Mouse (Mus musculus) forebrain, embryonic 13.5 days (tissue): ENCODE results near the gene Irf2bp1. TPM values are rescaled to one million over a fixed set of nuclear protein-coding genes. Genes with fewer than 3 reads are reported as not detected.

Experiments used
- ATAC-seq: fragments of 200-750 bp; cut with Nextera tagmentation; 2 replicates; pipeline ENCODE4 v1.8.0; 2017
- H3K27ac ChIP-seq: fragments of 300-500 bp; sonication (generic); 2 replicates; pipeline ENCODE4 v1.5.1; 2015; ENCODE audit warnings: inconsistent platforms, mild to moderate bottlenecking, moderate library complexity
- H3K27me3 ChIP-seq: fragments of 300-500 bp; sonication (generic); 2 replicates; pipeline ENCODE4 v1.6.1; 2015; ENCODE audit warnings: mild to moderate bottlenecking, inconsistent platforms
- H3K36me3 ChIP-seq: fragments of 300-500 bp; sonication (generic); 2 replicates; pipeline ENCODE4 v1.6.1; 2015; ENCODE audit warnings: mild to moderate bottlenecking, inconsistent platforms; ENCODE audit not compliant: poor library complexity, severe bottlenecking
- H3K4me1 ChIP-seq: fragments of 300-500 bp; sonication (generic); 2 replicates; pipeline ENCODE4 v1.6.1; 2015; ENCODE audit warnings: inconsistent platforms
- H3K4me2 ChIP-seq: fragments of 300-500 bp; sonication (generic); 2 replicates; pipeline ENCODE4 v1.6.1; 2015; ENCODE audit warnings: inconsistent platforms, mild to moderate bottlenecking, moderate library complexity
- H3K4me3 ChIP-seq: fragments of 300-500 bp; sonication (generic); 2 replicates; pipeline ENCODE4 v1.5.1; 2015; ENCODE audit warnings: mild to moderate bottlenecking, inconsistent platforms
- H3K9ac ChIP-seq: fragments of 300-500 bp; sonication (generic); 2 replicates; pipeline ENCODE4 v1.6.1; 2015; ENCODE audit warnings: mild to moderate bottlenecking, inconsistent platforms
- H3K9me3 ChIP-seq: fragments of 300-500 bp; sonication (generic); replicated peaks from 2 replicates; pipeline ENCODE4 v1.6.1; 2016; ENCODE audit warnings: inconsistent platforms
- WGBS: fragments of 180-500 bp; shearing (Covaris S2); methylation state at CpG from one replicate; pipeline ENCODE4 v1.1.7; 2015; 5-methylcytosine and 5-hydroxymethylcytosine counted together
- polyA plus RNA-seq: library from polyadenylated mRNA; unstranded; fragments of >200 nt; fragmentation: Nextera tagmentation; extraction: Ambion mirVana; gene quantifications from 2 replicates; pipeline ENCODE4 v1.2.1, GENCODE M21; 2015

Irf2bp1 gene
- polyA plus RNA-seq, 1 experiment from 2014 or later = 22.1 TPM

DNA sequence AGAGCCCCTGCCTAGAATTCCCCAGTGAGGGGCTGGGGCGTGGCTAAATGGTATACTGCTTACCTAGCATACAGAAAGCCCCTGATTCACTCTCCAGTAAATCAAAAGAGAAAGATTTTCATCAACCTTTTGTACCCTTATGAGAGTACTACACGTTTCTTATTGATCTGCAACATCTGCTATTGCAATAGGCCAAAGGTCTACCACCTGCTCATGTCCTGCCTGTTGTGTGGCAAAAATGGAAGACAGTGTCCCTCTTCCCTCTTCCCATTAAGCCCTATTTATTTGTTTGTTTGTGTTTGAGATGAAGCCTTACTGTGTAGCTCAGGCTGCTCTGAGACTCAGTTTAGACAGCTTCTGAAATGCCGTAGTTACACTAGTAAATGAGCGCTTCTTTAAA lies 12.2 kb downstream of the Irf2bp1 start:
- no peaks in the 10 kb centered on the region for H3K36me3 ChIP-seq
- 90% methylated on average over 4 of the region's 4 CpGs for WGBS
- H3K27me3 ChIP-seq = peaks cover 15% of the 10 kb centered on the region
- H3K9ac ChIP-seq = no peak overlapping the region
- no peak overlapping the region for H3K4me3 ChIP-seq
- peaks cover 10% of the 10 kb centered on the region for H3K4me1 ChIP-seq
- no peak overlapping the region for H3K4me2 ChIP-seq
- no peak overlapping the region for H3K27ac ChIP-seq
- H3K9me3 ChIP-seq = no peaks in the 10 kb centered on the region
- no peak for ATAC-seq

DNA sequence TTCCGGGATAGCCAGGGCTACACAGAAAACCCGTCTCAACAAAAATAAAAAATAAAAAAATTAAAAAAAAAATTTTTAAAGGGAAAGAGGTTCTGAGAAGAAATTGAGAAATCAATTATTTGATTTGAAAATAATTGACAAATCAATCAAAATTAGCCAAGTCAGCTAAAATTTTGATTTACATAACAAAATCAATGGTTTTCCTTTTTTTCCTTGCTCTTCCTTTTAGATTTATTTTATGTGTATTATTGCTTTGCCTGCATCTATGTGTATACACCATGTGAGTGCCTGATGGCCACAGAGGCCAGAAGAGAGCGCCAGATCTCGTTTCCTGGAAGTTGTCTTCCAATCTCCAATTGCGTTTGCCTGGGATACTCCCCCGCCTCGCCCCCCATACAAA lies 14.1 kb downstream of the Irf2bp1 start:
- no peak overlapping the region for H3K27ac ChIP-seq
- no peak overlapping the region for H3K4me3 ChIP-seq
- no peak overlapping the region for H3K9ac ChIP-seq
- WGBS = 92% methylated on average over 7 of the region's 7 CpGs
- H3K4me1 ChIP-seq = no peaks in the 10 kb centered on the region
- H3K9me3 ChIP-seq = no peaks in the 10 kb centered on the region
- H3K36me3 ChIP-seq = no peaks in the 10 kb centered on the region
- peaks cover 33% of the 10 kb centered on the region for H3K27me3 ChIP-seq
- no peak overlapping the region for H3K4me2 ChIP-seq
- ATAC-seq = no peak

DNA sequence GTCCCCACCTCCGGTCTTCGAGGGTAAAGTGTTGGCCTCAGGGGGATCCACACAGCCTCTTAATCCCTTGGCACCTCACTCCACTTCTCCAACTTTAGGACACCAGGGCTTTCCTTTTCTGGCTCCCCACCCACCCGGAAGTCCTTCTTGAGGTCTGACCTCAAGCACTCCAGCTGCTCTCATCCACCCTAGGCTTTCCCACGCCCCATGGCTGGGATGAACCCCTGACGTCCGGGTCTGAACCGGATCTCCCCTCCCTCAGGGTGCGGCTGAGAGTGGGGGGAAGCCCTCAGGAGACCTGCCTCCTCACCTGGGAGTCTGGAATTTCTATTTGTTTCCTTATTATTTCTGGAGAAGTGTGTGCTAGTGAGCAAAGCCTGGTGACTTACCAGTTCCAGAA lies 17.2 kb downstream of the Irf2bp1 start:
- ATAC-seq = no peak
- no peak overlapping the region for H3K4me3 ChIP-seq
- no peaks in the 10 kb centered on the region for H3K36me3 ChIP-seq
- H3K27me3 ChIP-seq = peaks cover 43% of the 10 kb centered on the region
- H3K4me1 ChIP-seq = peaks cover 13% of the 10 kb centered on the region
- no peak overlapping the region for H3K9ac ChIP-seq
- 25% methylated on average over 8 of the region's 8 CpGs for WGBS
- H3K27ac ChIP-seq = no peak overlapping the region
- H3K4me2 ChIP-seq = no peak overlapping the region
- H3K9me3 ChIP-seq = no peaks in the 10 kb centered on the region

DNA sequence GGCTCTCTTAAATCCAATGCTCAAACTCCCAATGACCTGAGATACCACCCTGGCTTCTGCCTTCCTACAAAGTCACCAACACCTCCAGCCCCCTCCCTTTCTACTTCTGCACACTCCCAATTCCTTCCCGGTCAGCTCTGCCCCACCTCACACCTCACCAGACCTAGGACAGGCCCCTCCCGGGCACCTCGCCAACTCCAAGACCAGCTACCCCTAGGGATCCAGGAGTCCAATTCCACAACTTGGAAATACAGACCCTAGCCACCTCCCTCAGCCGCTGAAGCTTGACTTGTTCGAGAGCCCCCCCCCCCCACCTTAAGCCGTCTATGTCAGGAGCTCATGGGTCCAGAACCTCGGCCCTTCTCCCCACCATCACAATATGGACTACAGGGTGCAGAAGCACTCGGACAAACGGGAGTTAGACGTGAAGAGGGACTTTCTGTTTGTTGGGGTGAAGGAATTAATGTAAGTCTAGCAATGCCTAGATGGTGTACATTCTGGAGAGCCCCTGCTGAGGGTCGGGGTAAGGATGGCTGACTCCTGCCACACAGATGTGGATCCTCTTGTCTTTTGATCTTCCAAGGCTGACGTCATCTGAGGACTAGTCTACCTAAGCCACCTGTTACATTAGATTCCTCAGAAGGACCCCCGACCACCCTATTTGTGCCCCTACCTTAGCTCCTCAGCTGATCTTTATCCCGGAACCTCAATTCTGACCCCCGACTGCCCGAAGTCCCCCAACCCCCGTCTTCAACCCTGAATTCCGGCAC lies 18.5 kb downstream of the Irf2bp1 start:
- Histone ChIP-seq H3K9me3 (no peaks in the 10 kb centered on the region), H3K4me2 (no peak overlapping the region), H3K27ac (no peak overlapping the region), H3K4me3 (no peak overlapping the region; the same call in 1 of the 2 replicates), H3K36me3 (no peaks in the 10 kb centered on the region), H3K27me3 (peaks cover 43% of the 10 kb centered on the region), H3K4me1 (peaks cover 18% of the 10 kb centered on the region), H3K9ac (no peak overlapping the region)
- no peak for ATAC-seq
- 70% methylated on average over 18 of the region's 18 CpGs for WGBS

- Histone ChIP-seq H3K4me2 (peak within 1 kb of the TSS; percentile 92), H3K36me3 (peaks cover under 1% of the 10 kb centered on the region; the same call in 1 of the 2 replicates), H3K9me3 (no peaks in the 10 kb centered on the region), H3K27me3 (peaks cover 43% of the 10 kb centered on the region), H3K9ac (peak within 1 kb of the TSS; percentile 92), H3K4me3 (peak within 1 kb of the TSS; percentile 95), H3K27ac (0 out of 2 replicates have a peak within 1 kb of the TSS, but pooled peaks have one; percentile 48), H3K4me1 (peaks cover 18% of the 10 kb centered on the region)
- peak; percentile 7; the same call in 1 of the 2 replicates for ATAC-seq
- 6% methylated on average over 30 of the region's 30 CpGs for WGBS
These were observed 19.5 kb downstream of the Irf2bp1 start, which contains the start of gene Foxa3 for GRCm38 (mm10) chr7:19023357-19023814. Gene Foxa3 (minus strand): TSS chr7:19023538.

DNA sequence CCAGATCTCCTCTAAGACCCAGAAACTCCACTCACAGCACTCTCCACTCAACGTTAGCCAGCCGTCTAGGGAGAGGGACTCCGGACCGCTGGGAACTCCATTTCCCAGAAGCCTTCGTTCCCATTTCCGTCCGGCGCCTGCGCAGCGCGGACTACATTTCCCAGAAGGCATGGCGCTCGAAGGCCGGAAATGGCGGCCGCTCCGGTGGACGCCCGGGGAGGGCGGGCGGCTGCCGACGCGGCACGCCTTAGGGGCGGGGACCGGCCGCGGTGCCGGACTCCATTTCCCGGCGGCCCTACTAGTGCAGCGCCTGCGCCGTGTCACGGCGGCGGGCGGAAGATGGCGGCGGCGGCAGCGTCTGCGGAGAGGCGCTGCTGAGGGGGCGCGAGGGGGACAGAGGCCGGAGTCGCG lies 20.3 kb downstream of the Irf2bp1 start, which contains the start of gene Sympk:
Gene Sympk (plus strand): TSS at position 282 of the 411 bp plus-strand sequence.
- H3K4me1 ChIP-seq = peaks cover 18% of the 10 kb centered on the region
- ATAC-seq = peak; percentile 98
- H3K9ac ChIP-seq = peak within 1 kb of the TSS; percentile 92
- no peaks in the 10 kb centered on the region for H3K9me3 ChIP-seq
- H3K36me3 ChIP-seq = peaks cover 7% of the 10 kb centered on the region
- peak within 1 kb of the TSS; percentile 48; the same call in 1 of the 2 replicates for H3K27ac ChIP-seq
- peaks cover 43% of the 10 kb centered on the region for H3K27me3 ChIP-seq
- WGBS = under 1% methylated on average over 50 of the region's 50 CpGs
- peak within 1 kb of the TSS; percentile 92 for H3K4me2 ChIP-seq
- H3K4me3 ChIP-seq = peak within 1 kb of the TSS; percentile 95

DNA sequence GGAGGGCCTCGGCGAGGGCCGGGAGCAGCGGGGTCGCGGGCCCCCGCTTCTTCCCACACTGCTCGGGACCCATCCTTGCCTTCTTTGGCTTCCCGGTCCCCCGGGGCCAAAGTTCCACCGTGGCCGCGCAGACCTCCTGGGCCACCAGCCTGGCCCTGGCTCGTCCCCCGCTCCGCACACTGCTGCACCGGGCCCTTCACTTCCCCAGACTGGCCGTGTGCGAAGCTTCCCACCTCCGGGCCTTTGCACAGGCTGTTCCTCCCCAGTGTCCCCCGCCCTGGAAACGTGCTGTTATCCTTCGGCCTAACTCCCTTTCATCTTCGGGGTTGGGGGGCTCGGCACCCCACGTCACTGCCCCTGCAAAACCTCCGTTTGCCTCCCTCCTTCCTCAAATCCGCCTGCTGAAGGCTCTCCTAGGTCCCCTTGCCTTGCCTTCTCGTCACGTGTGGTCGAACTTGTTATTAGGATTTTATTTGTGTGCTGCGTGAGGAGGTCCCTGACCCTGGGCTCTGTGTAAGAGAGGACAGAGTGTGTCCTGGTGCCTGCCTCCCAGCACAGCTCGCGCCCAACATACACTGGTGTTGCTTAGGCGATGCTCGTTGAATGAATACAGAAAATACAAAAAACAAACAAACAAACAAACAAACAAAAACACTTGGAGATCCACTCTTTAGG lies 20.9 kb downstream of the Irf2bp1 start:
- H3K9ac ChIP-seq = peak overlapping the region; percentile 92
- peak overlapping the region; percentile 48; the same call in 1 of the 2 replicates for H3K27ac ChIP-seq
- peaks cover 18% of the 10 kb centered on the region for H3K4me1 ChIP-seq
- peak overlapping the region; percentile 95 for H3K4me3 ChIP-seq
- WGBS = 2% methylated on average over 32 of the region's 36 CpGs
- peak overlapping the region; percentile 92 for H3K4me2 ChIP-seq
- H3K27me3 ChIP-seq = peaks cover 40% of the 10 kb centered on the region
- H3K9me3 ChIP-seq = no peaks in the 10 kb centered on the region
- peak; percentile 64 for ATAC-seq
- H3K36me3 ChIP-seq = peaks cover 14% of the 10 kb centered on the region

DNA sequence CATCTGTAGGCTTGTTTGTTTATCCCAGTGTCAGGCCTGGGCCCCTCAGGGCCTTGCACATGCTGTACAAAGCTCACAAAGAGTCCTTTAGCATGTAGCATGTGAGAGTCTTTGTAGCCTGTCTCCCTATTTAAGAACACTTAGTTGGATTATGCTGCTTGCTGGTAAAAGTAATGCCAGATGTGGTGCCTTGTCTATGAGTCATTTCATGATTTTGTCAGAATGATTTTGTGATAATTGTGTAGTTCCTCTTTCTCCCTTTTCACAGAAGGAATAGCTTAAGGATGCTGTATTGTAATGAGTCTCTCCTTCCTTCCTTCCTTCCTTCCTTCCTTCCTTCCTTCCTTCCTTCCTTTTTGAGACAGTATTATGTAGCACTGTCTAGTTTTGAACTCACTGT lies 24.2 kb downstream of the Irf2bp1 start:
- Histone ChIP-seq H3K9ac (no peak overlapping the region), H3K36me3 (peaks cover 46% of the 10 kb centered on the region), H3K27me3 (peaks cover 8% of the 10 kb centered on the region), H3K4me3 (no peak overlapping the region), H3K27ac (no peak overlapping the region), H3K4me1 (peaks cover 18% of the 10 kb centered on the region), H3K4me2 (no peak overlapping the region), H3K9me3 (no peaks in the 10 kb centered on the region)
- no peak for ATAC-seq

DNA sequence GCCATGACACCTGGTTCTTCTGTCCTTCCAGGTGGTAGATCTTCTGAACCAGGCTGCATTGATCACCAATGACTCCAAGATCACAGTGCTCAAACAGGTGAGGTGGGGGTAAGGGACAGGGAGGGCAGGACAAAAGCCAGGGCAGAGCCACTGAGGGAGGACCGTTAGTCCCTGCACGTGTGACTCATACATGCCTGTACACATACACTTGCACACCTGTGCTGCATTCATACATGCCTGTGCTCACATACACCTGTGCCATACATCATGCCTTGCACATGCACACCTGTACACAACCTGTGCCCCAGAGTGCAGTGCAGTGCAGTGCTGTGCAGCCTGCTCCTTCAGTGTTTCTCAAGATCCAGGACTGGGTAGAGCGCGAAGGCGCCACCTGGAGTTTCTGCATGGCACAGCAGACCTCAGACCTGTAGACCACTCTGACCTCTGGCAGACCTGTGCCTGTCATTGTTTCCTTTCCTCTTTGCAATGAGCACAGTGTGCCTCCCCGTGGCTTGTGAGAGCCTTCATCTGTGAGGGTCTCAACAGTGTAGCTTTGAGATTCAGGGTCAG lies 25.3 kb downstream of the Irf2bp1 start:
- peaks cover 56% of the 10 kb centered on the region for H3K36me3 ChIP-seq
- H3K9ac ChIP-seq = no peak overlapping the region
- 64% methylated on average over 6 of the region's 6 CpGs for WGBS
- H3K27me3 ChIP-seq = no peaks in the 10 kb centered on the region
- no peak for ATAC-seq
- H3K27ac ChIP-seq = no peak overlapping the region
- H3K4me2 ChIP-seq = no peak overlapping the region
- H3K4me1 ChIP-seq = peaks cover 18% of the 10 kb centered on the region
- H3K9me3 ChIP-seq = no peaks in the 10 kb centered on the region
- no peak overlapping the region for H3K4me3 ChIP-seq

- H3K27ac ChIP-seq = no peak overlapping the region
- ATAC-seq = no peak
- no peak overlapping the region for H3K9ac ChIP-seq
- no peak overlapping the region for H3K4me2 ChIP-seq
- no peak overlapping the region for H3K4me3 ChIP-seq
- peaks cover 80% of the 10 kb centered on the region for H3K36me3 ChIP-seq
- no peaks in the 10 kb centered on the region for H3K27me3 ChIP-seq
- 67% methylated on average over 4 of the region's 4 CpGs for WGBS
- no peaks in the 10 kb centered on the region for H3K4me1 ChIP-seq
- no peaks in the 10 kb centered on the region for H3K9me3 ChIP-seq
These were observed 27.8 kb downstream of the Irf2bp1 start for GRCm38 (mm10) chr7:19031641-19032040.

DNA sequence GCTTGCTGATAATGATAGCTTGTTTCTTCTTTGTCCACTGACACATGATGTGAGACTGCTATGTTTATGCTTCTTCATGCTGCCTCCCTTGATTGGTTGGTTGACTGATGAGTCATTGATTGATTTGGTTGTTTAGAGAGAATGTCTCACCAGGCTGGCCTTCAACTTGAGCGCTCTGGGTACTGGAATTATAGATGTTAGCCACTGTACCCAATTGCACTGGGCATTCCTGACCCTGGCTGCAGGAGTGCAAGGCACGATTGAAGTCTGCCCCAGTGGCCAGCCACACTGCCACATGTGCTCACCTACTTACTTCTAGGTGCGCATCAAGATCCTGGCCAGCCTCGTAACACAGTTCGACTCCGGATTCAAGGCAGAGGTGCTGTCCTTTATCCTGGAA lies 40.8 kb downstream of the Irf2bp1 start:
- H3K9me3 ChIP-seq = no peaks in the 10 kb centered on the region
- no peak overlapping the region for H3K4me2 ChIP-seq
- peaks cover 100% of the 10 kb centered on the region for H3K36me3 ChIP-seq
- no peak for ATAC-seq
- no peak overlapping the region for H3K9ac ChIP-seq
- WGBS = 94% methylated on average over 6 of the region's 6 CpGs
- H3K27me3 ChIP-seq = no peaks in the 10 kb centered on the region
- H3K4me1 ChIP-seq = no peaks in the 10 kb centered on the region
- H3K4me3 ChIP-seq = no peak overlapping the region
- no peak overlapping the region for H3K27ac ChIP-seq
